Mouse (Mus musculus) urinary bladder, adult 2 months (tissue): ENCODE data around the gene Ddb1. TPM values are rescaled to one million over a fixed set of nuclear protein-coding genes. Genes with fewer than 3 reads are reported as not detected.

Experiments used
- DNase-seq: peaks from one replicate; pipeline ENCODE4 v3.0.0; 2022; ENCODE audit warnings: low spot score
- polyA plus RNA-seq: library from polyadenylated mRNA; depleted of rRNA; stranded (reverse); fragments of >200 nt; gene quantifications from 2 replicates; pipeline ENCODE4 v1.2.3, GENCODE M21; 2012

Gene Ddb1
- polyA plus RNA-seq, 1 experiment = 149 TPM

DNA sequence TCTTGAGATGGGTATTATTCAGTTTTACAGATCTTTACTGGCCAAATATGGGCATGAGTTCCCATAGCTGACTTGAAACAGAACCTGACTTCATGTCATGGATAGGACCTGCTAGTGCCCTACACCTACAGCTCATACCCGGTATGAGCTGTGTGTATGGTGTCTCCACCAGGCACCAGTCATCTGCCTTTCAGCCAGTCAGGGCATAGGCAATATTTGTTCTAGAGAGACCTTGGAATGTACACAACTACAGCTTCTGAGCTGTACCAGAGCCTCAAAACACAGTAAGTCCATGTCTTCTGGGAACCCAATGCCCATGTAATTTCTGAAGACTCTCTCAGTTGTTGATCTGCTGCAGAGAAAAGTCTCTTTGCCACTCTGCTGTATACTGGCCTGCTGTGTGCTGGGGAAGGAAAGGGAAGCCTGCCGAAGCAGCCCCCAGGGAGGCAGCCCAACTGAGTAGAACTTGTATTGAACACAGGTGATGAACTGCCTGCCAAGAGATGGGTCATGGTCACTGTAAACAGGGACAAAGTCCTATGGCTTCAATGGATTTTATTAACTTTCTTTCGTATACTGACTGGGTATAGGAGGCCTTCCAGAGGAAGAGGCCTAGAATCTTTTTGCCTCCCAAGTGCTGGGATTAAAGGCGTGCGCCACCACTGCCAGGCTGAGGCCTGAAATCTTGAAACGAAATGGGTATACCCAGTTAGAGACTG is 13.3 kb upstream of the Ddb1 start:
- no peak for DNase-seq

DNA sequence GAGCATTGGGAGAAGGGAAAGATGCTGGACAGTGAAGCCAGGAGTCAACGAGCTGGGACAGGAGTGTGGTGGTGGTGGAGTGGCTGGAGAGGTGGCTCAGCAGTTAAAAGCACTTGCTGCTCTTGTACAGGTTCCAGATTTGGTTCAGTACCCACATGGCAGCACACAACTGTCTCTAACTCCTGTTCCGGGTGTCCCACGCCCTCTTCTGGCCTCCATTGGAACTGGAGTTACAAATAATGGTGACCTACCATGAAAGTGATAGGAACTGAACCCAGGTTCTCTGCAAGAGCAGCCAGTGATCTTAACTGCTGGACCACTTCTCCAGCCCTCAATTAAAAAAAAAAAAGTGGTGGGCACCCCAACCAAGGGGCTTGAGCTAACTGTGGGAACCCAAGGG is 6.9 kb upstream of the Ddb1 start:
- DNase-seq = no peak

DNA sequence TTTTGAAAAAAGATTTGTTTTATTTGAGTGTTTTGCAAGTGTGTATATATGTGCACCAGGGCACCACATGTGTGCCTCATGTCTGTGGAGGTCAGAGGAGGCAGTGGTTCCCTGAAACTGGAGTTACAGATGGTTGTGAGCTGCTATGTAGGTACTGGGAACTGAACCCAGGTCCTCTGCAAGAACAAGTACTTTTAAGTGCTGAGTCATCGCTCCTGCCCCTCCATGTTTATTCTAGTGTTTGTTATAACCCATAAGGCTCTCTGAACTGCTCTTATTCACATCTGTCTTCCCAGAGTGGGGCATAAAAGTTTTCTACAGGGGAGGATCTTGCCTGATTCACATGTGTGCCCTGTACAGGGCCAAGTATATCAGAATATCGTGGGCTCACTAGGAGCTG is 5.5 kb upstream of the Ddb1 start:
- DNase-seq = no peak

DNA sequence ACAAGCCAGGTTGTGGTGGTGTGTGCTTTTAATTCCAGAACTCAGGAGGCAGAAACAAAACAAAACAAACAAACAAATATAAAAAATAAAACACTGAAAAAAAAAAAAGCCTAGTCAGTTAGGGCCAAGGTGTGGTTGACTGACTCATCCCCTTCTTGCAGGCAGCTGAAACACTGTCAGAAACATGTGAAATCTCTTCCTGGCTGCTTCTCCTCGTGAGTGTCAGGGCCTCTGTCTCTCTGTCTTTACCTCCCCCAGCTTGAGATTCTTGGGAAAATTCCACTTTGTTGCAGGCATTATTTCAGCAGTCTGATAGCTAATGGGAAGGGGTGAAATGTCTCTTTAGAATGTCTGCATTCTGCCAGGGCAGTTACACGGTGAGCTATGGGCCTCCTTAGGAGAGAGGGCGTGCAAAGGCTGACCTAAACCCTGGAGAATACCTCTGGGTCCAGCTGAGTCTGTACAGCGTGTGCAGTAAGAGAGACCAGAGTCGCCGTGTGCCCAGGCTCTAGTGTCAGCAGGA is 2.8 kb upstream of the Ddb1 start:
- no peak for DNase-seq

DNA sequence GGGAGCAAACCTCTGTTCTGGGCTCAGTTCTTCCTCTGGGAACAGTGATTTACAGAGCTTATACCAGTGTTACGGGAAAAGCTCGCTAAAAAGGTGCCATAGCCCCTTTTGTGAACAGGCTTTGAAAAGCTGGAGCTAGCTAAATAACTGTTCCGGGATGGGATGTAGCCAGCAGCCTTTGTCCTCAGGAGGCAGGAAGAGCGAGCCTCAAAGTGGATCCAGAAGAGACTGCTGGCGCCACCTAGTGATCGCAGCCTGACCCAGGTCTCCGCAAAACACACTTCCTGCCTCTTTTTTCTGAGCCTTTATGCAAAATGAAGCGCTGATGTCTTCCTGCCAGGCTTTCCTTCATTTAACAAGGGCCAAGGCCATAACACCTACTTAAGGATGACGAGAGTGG is 2.3 kb upstream of the Ddb1 start:
- peak; percentile 61 for DNase-seq

DNA sequence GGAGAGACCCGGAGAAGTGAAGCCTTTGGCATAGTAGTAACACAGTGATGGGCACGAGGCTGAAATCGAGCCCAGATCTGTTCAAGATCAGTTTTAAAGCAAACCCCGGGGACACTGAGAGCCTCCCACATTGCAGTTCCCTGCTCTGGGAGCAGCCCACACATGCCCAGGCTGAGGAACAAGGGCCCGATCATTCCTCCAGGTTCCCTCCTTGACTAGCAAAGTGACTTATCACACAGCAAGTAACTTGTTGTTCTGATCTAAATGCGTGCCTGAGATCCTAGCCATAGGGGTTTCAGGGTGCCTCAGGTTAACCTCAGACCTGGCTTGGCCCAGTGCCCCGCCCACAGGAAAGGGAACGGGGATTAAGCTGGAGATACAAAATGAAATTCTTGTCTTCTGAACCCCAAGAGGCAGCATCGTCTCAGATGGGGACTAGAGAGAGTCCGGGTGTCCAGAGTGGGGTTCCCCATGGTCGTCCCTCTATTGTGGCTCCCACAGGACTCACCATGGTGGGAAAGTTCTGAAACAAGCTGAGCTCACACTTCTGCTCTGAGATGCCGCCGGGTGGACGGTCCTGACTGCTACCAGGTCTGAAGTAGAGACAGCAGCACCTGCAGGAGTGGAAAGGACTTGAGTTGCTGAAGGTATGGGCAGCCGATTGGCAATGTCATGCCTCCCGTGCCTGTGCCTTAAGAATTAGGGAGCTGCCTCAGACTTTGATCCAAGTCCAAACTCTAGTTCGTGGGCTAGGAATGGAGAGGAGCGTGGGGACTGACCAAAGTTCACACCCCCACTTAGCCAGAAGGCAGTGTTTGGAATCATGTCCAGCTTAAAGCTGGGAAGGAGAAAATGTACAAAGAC is 1.2 kb upstream of the Ddb1 start:
- no peak for DNase-seq

DNA sequence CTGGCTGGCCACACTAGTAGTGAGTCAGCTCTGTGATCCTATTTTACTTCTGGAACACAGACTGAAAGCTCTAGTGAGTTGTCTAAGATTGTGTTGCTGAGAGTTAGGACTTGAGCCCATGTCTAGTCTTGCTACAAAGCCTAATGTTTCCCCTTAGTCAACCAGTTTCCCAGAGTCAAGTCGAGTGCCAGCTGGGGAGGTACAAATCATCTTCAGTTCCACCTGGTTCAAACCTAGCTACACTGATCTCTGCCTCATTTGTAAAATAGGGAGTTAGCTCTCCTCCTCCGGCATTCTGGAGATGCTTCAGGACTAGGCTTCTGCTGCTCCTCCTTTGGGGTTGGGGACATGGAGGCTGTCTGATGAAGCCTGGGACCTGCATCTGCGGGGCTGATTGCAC is 593 bp upstream of the Ddb1 start:
- no peak for DNase-seq

DNA sequence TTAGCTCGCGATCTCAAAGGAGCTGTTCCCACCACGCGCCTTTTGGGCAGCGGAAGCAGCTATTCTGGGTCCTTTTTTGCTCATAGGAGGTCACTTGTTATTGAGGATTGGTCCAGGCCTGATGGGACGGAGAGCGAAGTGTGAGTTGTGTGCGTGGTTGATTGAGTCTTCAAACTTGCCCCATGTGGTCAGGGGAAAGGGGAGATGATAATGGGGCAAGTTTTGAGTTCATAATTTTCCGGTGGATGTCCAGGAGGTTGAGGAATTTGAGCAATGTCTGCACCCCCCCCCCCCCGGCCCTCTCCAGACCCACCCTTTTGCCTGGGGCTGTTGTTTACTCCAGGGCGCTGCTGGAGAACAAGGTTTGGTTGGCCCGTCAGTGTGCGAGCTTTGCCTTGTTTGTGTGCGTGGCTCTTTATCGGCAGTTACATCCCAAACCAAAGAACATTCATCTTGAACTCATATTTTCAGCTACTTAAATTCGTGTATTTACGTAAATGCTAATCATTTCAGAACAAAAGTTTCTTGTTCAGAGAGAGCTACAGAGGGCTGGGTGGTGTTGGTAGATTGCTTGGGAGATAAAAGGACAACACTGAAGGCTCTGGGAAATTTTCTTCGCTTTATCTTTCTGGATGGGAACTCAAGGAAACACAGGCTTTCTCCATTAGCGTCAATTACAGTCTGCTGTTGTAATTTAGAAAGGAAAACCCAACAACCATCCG is 935 bp downstream of the Ddb1 start:
- no peak for DNase-seq

DNA sequence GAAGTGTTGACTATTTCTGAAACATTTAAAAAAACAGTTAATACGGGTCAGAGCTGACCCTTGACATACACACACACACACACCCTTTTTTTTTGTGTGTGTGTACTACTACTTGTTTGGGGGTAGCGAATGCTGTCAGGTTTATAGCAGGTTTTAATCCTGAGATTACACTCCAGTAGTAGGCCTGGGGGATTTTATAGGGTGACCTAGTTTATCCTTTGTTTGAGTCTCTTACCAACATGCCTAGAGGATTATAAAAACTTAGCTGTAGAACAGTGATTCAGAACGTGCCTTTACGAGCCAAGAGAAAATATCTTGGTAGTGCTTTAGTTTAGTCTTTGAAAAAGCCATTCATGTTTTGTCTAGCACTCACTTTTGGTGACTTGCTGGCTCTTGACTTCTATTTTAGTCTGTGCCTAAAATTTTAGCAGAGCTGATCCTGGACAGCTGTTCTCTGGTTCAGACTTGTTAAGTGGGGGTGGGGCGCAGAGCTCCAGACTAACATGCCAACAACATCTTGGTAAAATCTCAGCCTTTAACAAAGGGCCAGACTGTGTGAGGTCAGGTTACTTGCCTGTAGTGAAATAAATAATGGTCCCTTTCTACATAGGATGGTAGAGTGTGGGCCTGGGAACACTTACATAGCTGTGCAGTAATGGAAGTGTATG is 3.6 kb downstream of the Ddb1 start:
- no peak for DNase-seq

DNA sequence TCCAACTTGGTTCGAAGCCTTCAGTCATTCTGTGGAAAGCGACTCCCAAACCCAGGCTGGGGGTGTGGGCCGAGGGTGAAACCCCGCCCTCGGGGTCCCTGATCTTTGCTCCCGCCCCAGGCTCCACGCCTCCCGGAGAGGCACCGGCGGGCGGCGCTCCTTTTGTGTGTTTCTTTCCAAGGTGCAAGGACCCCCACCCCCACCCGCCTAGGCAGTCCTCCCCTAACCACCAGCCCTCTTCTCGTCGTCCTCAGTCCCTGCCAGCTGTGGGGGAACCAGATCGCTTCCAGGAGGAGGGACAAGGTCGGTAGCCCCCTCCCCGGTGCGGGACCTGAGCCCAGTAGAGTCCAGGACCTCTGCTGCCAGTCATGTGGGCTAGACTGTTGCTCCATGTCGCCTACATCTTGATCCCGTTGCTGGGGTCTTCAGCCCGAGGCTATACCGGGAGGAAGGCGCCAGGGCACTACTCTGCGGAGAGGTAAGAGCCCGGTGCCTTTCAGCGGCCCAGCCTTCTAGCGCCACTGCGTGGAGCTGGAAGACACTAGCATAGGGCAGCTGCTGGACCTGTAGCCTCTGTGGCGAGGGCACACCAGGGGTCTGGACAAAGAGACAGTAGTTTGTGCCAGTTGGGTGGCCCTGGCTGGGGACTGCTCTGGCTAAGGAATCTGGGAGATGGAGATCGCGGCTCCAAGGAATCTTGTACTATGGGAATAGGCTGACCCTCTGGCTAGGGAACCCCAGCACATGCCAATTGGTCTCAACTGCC is 29.2 kb downstream of the Ddb1 start, which contains the start of gene Vwce:
Gene Vwce (plus strand): TSS at position 108 of the 766 bp plus-strand sequence.
- no peak for DNase-seq

DNA sequence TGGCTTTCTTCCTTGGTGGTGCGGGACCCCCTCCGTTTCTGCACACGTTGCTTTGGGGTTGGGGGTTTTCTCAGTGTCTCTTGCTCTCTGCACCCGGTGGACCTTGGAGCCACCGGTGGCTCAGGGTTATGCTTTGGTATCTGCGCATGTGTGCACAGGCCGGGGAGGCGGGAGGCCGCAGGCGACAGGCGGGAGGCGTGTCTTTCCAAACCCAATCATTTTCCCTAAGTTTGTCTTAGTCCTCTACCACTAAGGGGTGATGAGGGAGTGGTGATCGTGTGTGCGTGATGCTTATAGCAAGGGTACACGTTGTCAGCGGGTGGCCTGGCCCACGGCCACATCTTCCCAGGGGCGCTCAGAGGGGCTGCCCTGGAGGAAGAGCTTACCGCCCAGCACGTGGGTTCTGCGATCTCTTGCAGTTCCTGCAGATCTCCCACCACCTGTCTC is 29.8 kb downstream of the Ddb1 start:
- DNase-seq = no peak

DNA sequence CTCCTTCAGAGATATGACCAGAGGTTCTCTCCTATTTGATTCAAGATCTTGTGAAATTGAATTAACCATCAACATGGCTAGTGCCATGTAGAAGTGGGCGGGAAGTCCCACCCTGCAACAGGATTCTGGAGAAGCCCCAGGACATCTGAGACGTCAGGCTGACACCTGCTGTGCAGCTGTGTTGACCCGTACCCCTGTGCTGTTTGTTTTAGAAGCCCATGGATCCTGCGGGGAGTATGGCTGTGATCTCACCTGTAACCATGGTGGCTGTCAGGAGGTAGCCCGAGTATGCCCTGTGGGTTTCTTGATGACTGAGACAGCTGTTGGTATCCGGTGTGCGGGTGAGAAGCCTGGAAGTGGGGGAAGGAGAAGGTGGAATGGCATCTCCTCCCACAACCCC is 32.7 kb downstream of the Ddb1 start:
- DNase-seq = no peak

DNA sequence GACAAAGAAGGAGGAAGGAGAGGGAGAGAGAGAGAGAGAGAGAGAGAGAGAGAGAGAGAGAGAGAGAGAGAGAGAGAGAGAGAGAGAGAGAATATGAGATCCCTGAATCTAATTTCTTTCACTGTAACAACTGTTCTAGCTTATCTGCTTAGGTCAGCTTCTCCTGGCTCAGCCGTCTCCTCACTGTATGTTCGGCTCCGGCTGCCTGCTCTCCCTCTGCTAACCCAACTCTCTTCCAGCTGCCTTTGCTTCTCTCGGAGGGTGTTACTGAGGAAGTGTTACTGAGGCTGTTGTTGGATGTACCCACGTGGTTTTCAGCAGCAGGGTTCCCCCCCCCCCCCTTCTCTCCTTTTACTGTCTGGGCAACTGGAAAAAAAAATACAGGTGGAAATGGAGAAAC is 35.0 kb downstream of the Ddb1 start:
- DNase-seq = no peak

DNA sequence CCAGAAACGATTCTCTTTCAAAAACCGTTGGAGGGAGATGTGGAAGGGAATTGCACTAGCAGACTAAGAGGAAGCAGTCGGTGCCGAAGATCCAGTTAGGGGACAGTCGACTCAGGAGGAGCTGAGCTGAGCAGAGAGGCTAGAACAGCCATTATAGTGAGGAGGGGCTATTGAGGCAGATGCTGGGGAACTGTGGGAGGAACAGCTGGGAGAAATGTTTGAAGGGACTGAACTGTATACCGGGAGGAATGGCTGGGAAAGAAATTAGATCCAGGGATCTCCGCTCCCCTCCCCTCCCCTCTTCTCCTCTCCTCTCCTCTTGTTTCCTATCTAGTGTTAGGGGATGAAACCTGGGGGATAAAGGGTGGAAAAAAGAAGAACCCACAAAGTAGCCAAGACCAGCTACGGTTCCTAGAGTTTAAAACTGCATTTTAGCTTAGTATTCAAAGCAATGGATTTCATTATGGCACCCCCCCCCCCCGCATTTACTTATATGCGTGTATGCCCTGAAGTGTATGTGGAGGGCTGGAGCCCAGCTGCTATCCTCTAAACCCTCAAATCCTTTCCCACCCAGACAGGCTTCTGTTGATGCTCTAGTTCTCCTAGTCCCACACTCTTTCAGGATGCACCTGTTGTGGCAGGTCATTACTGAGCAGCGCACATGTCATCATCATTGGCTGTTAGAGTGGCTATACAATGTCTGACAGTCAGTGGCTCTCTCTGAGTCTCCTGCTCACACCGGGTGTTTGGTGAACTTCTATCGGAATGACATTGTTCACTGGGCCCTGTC is 35.7 kb downstream of the Ddb1 start:
- DNase-seq = no peak

DNA sequence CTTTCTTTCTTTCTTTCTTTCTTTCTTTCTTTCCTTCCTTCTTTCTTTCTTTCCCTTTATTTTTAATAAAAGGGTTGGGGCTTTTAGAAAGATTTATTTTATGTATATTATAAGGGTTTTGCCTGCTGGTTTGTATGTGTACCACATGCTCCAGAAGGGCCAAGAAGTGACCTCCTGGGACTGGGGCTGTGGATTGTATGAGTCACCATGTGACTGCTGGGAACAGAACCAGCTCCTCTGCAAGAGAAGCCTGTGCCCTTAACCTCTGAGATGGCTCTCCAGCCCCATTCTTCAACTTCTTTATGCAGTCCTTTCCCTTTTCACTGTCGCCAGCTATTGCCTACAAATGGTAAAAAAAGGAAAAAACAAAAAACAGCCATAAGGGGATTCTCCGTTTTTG is 40.5 kb downstream of the Ddb1 start:
- no peak for DNase-seq

DNA sequence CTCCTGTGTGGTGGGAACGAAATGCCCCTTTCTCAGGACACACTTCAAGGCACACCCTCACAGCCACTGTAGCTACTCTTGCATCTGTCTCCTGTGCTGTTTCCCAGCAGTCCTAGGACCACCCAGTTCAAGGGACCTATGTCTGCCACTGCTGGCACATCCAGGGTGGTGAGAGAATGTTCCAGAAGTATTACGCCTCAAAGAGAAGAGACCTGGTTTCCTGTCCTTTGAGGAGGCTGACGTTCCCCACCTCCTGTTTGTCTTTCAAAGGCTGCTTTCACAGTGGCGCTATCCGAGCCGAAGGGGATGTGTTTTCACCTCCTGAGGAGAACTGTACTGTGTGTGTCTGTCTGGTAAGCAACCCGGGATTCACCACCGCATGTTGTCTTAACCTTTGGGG is 43.0 kb downstream of the Ddb1 start:
- DNase-seq = no peak

DNA sequence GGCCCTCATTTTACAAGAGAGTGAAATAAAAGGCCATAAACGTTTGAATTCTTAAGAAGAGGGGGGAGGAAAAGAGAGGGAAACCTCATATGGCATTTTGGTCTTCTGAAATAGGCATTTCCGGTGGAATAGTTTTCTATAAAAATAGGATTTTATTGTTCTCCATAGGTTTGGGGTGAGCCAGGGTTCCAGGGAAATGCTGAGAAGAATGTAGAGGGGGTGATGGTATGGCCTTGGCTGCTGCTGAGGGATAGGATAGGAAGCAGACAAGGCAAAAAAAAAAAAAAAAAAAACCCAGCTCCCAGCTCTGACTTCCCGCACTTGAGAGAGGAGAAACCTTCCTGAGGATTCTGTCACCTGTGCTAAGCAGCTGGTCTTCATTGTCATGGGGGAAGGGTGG is 50.9 kb downstream of the Ddb1 start:
- DNase-seq = no peak

DNA sequence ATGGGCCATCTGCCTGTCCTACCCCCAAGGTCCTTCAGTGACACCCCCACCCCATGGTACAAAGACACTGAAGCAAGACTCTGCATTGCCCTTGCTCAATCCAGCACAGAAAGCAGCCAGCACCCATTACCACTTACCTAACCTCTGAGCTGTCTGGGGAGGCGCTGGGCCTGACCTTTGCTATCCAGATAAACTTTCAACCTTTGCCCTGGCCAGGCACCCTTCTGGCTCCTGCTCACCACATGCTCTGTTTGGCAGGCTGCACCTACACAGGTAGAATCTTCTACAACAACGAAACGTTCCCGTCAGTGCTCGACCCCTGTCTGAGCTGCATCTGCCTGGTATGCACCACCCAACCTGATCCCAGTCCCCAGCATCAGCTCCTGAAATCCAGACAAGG is 52.6 kb downstream of the Ddb1 start:
- no peak for DNase-seq

DNA sequence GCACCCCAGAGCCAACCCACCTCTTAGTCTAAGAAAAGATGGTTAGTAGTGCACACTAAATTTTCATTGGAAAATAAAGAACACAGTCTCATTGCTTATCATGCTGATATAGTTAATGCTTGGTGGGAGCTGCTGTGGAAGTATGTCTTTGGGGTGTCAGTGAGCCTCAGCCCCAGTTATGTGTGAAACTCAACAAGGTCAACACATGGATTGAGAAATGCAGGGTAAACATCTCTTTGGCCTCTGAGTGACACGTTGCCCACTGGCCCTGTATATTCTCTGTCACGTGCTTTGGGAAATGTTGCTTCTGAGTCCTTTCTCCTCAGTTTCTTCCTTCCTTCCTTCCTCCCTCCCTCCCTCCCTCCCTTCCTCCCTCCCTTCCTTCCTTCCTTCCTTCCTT is 53.3 kb downstream of the Ddb1 start:
- no peak for DNase-seq

DNA sequence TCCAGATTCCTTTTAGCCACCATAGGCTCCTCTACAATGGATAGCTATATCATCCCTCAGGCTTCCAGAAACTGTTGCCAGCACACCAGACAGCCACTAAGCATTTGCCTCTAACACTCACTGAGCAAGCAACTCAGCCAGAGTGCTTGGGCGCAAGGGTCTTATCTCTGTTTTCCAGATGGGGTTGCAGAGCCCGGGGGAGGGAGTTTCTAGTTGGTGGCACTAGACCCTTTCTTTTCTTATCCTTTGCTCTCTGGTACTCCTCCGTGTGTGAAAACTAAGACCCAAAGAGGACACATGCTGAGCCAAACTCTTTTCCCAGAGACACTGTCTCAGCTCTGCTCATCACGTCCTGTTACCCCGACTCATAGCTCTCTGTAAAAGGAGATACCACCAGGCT is 56.2 kb downstream of the Ddb1 start:
- no peak for DNase-seq
